15 mouse cellular contexts compared by ENCODE assay signal in genomic region chr16:18236676-18237501, GRCm38 (mm10). TPM values are rescaled to one million over a fixed set of nuclear protein-coding genes. Genes with fewer than 3 reads are reported as not detected.
DNase-seq lines count a peak whose midpoint lies in the region; ATAC-seq and TF ChIP-seq lines count a peak whose summit lies in the region.
"Had no signal": no experiment of that assay in that cellular context is flagged by ENCODE, and none has a peak within 500 bp of the region (broad histone marks: within the 10 kb centered on the region; RNA-seq: fewer than 3 reads in every experiment).

No protein-coding gene starts in this region.

- no peak for DNase-seq in kidney, adult 9 months
- no peak for DNase-seq in CH12.LX (ENCODE audit: extremely low read depth)
- DNase-seq in adrenal gland, adult 18-20 months (ENCODE audit: low spot score in 2 of 2): no peak
- DNase-seq in frontal cortex, postnatal 25 days (ENCODE audit: low spot score in 2 of 2): no peak
- DNase-seq: cerebellum, adult 18-20 months; kidney, postnatal 14 days had no signal

- H3K4me2 ChIP-seq in forebrain, embryonic 15.5 days (replicated peaks): no peak overlapping the region
- no peak overlapping the region for H3K4me2 ChIP-seq in forebrain, embryonic 16.5 days (ENCODE audit: low read length)
- no peak overlapping the region for H3K4me2 ChIP-seq in kidney, embryonic 16.5 days (replicated peaks; ENCODE audit: low read depth, low read length)
- no peak overlapping the region for H3K4me2 ChIP-seq in CH12.LX (ENCODE audit: insufficient read depth, low read depth, poor library complexity, severe bottlenecking)
- H3K4me2 ChIP-seq in limb, embryonic 15.5 days: no peak overlapping the region

- in situ Hi-C loops in CH12.LX (cut with MboI; ENCODE audit: low pct_ligation_motif_present, low pct_unique_long_range_greater_than_20kb, low sequenced_read_pairs): no loop called here

- peaks cover 27% of the 10 kb centered on the region for H3K4me1 ChIP-seq in forebrain, embryonic 15.5 days
- H3K4me1 ChIP-seq in forebrain, embryonic 16.5 days (replicated peaks; ENCODE audit: control insufficient read depth, insufficient read depth, low read length): peaks cover 20% of the 10 kb centered on the region
- H3K4me1 ChIP-seq in kidney, embryonic 16.5 days (ENCODE audit: insufficient read depth, low read length): peaks cover 24% of the 10 kb centered on the region
- peaks cover 6 to 39% of the 10 kb centered on the region in 2 experiments; a peak in 3 of 4 replicates for H3K4me1 ChIP-seq in CH12.LX (ENCODE audit: control insufficient read depth in 1 of 2, insufficient read depth in 2 of 2)
- peaks cover 29% of the 10 kb centered on the region for H3K4me1 ChIP-seq in limb, embryonic 15.5 days

- no peak overlapping the region for H3K4me3 ChIP-seq in forebrain, embryonic 15.5 days
- H3K4me3 ChIP-seq in forebrain, embryonic 16.5 days (replicated peaks; ENCODE audit: low read length): no peak overlapping the region
- no peak overlapping the region for H3K4me3 ChIP-seq in kidney, embryonic 16.5 days (ENCODE audit: low read length)
- H3K4me3 ChIP-seq in CH12.LX (replicated peaks in 1 of 3; ENCODE audit: low read depth in 2 of 3, low read length in 2 of 3, poor library complexity in 1 of 3): no peak overlapping the region
- no peak overlapping the region for H3K4me3 ChIP-seq in limb, embryonic 15.5 days

- no peak; the same call in 1 of the 2 replicates for TF ChIP-seq POLR2A in CH12.LX (IDR thresholded peaks at IDR 0.05; ENCODE audit: low read depth, low read length)

- no peak for ATAC-seq in forebrain, embryonic 15.5 days (replicated peaks)
- no peak for ATAC-seq in forebrain, embryonic 16.5 days
- ATAC-seq in kidney, embryonic 16.5 days (ENCODE audit: low FRiP score, low TSS enrichment): no peak
- ATAC-seq in limb, embryonic 15.5 days (ENCODE audit: insufficient number of reproducible peaks, low FRiP score, low TSS enrichment, low read depth): no peak
- ATAC-seq: activated CD4-positive, CD25-positive, alpha-beta regulatory T cell, adult 4 months; CD4-positive, CD25-positive, alpha-beta regulatory T cell, adult 4 months had no signal

- no peak overlapping the region for H3K9ac ChIP-seq in forebrain, embryonic 15.5 days (replicated peaks)
- H3K9ac ChIP-seq in forebrain, embryonic 16.5 days (replicated peaks; ENCODE audit: low read depth, low read length): no peak overlapping the region
- H3K9ac ChIP-seq in kidney, embryonic 16.5 days (replicated peaks; ENCODE audit: low read length): peak overlapping the region; percentile 91
- H3K9ac ChIP-seq in CH12.LX (ENCODE audit: insufficient read depth, low read depth): no peak overlapping the region
- H3K9ac ChIP-seq in limb, embryonic 15.5 days: no peak overlapping the region

- dilution Hi-C loops in CH12.LX (cut with MboI; ENCODE audit: extremely low pct_ligation_motif_present, extremely low pct_unique_long_range_greater_than_20kb, low sequenced_read_pairs): no loop called here

- no peaks in the 10 kb centered on the region for H3K9me3 ChIP-seq in forebrain, embryonic 15.5 days
- H3K9me3 ChIP-seq in forebrain, embryonic 16.5 days (ENCODE audit: control insufficient read depth, low read length): no peaks in the 10 kb centered on the region
- no peaks in the 10 kb centered on the region for H3K9me3 ChIP-seq in kidney, embryonic 16.5 days (ENCODE audit: low read length)
- H3K9me3 ChIP-seq in CH12.LX (replicated peaks; ENCODE audit: low read length): no peaks in the 10 kb centered on the region
- H3K9me3 ChIP-seq in limb, embryonic 15.5 days: no peaks in the 10 kb centered on the region

- no peaks in the 10 kb centered on the region; the same call in 1 of the 2 replicates for H3K79me2 ChIP-seq in CH12.LX (replicated peaks; ENCODE audit: control insufficient read depth, extremely low read depth, insufficient read depth, poor library complexity, severe bottlenecking)

- H3K27me3 ChIP-seq in forebrain, embryonic 15.5 days: no peaks in the 10 kb centered on the region
- no peaks in the 10 kb centered on the region for H3K27me3 ChIP-seq in forebrain, embryonic 16.5 days (replicated peaks; ENCODE audit: control insufficient read depth, insufficient read depth, low read length)
- no peaks in the 10 kb centered on the region for H3K27me3 ChIP-seq in kidney, embryonic 16.5 days (ENCODE audit: insufficient read depth, low read length)
- H3K27me3 ChIP-seq in CH12.LX (replicated peaks): no peaks in the 10 kb centered on the region
- H3K27me3 ChIP-seq in limb, embryonic 15.5 days: no peaks in the 10 kb centered on the region

- 0 out of 2 replicates have a peak overlapping the region, but pooled peaks have one; percentile 88 for H3K27ac ChIP-seq in forebrain, embryonic 15.5 days (replicated peaks)
- H3K27ac ChIP-seq in forebrain, embryonic 16.5 days (ENCODE audit: low read length): no peak overlapping the region
- H3K27ac ChIP-seq in kidney, embryonic 16.5 days (ENCODE audit: low read length): peak overlapping the region; percentile 90; the same call in 1 of the 2 replicates
- H3K27ac ChIP-seq in CH12.LX (ENCODE audit: insufficient read depth, low read depth): no peak overlapping the region
- H3K27ac ChIP-seq in limb, embryonic 15.5 days: 0 out of 2 replicates have a peak overlapping the region, but pooled peaks have one; percentile 90

- peaks cover 41% of the 10 kb centered on the region for H3K36me3 ChIP-seq in forebrain, embryonic 15.5 days
- H3K36me3 ChIP-seq in forebrain, embryonic 16.5 days (ENCODE audit: control insufficient read depth, insufficient read depth): peaks cover 9% of the 10 kb centered on the region; the same call in 1 of the 2 replicates
- H3K36me3 ChIP-seq in kidney, embryonic 16.5 days (ENCODE audit: insufficient read depth, low read length): peaks cover 36% of the 10 kb centered on the region
- peaks cover 36 to 54% of the 10 kb centered on the region in 2 experiments for H3K36me3 ChIP-seq in CH12.LX (replicated peaks in 1 of 2; ENCODE audit: control insufficient read depth in 1 of 2, insufficient read depth in 1 of 2, low read length in 1 of 2)
- H3K36me3 ChIP-seq in limb, embryonic 15.5 days: peaks cover 39% of the 10 kb centered on the region

- TF ChIP-seq RAD21 in CH12.LX (IDR thresholded peaks at IDR 0.05; ENCODE audit: low read depth, low read length): no peak

- no peak for TF ChIP-seq CTCF in CH12.LX (conservative IDR thresholded peaks at IDR 0.05 in 1 of 2, IDR thresholded peaks at IDR 0.05 in 1 of 2; ENCODE audit: low read depth in 2 of 2, low read length in 2 of 2)

- TF ChIP-seq EP300 in CH12.LX (IDR thresholded peaks at IDR 0.05; ENCODE audit: low read length): no peak

- 79% methylated on average over 7 of the region's 7 CpGs for WGBS in forebrain, embryonic 15.5 days
- 76% methylated on average over 7 of the region's 7 CpGs for WGBS in forebrain, embryonic 16.5 days
- 72% methylated on average over 7 of the region's 7 CpGs for whole genome bisulfite sequencing in kidney, embryonic 16.5 days
- 66% methylated on average over 7 of the region's 7 CpGs for WGBS in limb, embryonic 15.5 days

RNA-seq across cellular contexts. Expression of gene Zdhhc8, which starts 2.0 kb away (rescaled TPM):
- polyA plus RNA-seq in forebrain, embryonic 15.5 days (2015; fragmentation: Nextera tagmentation; extraction: Ambion mirVana): 17.9 and 18.9 TPM in 2 replicates
- polyA plus RNA-seq in forebrain, embryonic 16.5 days (2015; fragmentation: Nextera tagmentation; extraction: Ambion mirVana): 15.1 and 17.4 TPM in 2 replicates
- 8.9 and 11.6 TPM in 2 replicates for polyA plus RNA-seq in kidney, embryonic 16.5 days (2015; fragmentation: Nextera tagmentation; extraction: Ambion mirVana)
- total RNA-seq in CH12.LX (2012; rRNA removed) (10.3 and 12.1 TPM in 2 replicates), CH12.LX (2014; rRNA removed) (3.2 and 3.6 TPM in 2 replicates)
- polyA plus RNA-seq in CH12.LX (2012; ENCODE audit: insufficient read length, low read depth): 9.5 and 15.2 TPM in 2 replicates
- polyA plus RNA-seq in limb, embryonic 15.5 days (2015; fragmentation: Nextera tagmentation; extraction: Ambion mirVana): 20.0 and 23.8 TPM in 2 replicates
- total RNA-seq in adrenal gland, adult 18-20 months (2021): 10 to 100 TPM; 20.6 to 21.2 TPM

RNA-seq across cellular contexts. Expression of gene Trmt2a, which starts 11.6 kb away (rescaled TPM):
- polyA plus RNA-seq in forebrain, embryonic 15.5 days (2015; fragmentation: Nextera tagmentation; extraction: Ambion mirVana): 114 and 119 TPM in 2 replicates
- polyA plus RNA-seq in forebrain, embryonic 16.5 days (2015; fragmentation: Nextera tagmentation; extraction: Ambion mirVana): 118 and 139 TPM in 2 replicates
- polyA plus RNA-seq in kidney, embryonic 16.5 days (2015; fragmentation: Nextera tagmentation; extraction: Ambion mirVana): 117 and 119 TPM in 2 replicates
- total RNA-seq in CH12.LX (2012; rRNA removed) (155 and 208 TPM in 2 replicates), CH12.LX (2014; rRNA removed) (196 and 199 TPM in 2 replicates)
- 216 and 252 TPM in 2 replicates for polyA plus RNA-seq in CH12.LX (2012; ENCODE audit: insufficient read length, low read depth)
- polyA plus RNA-seq in limb, embryonic 15.5 days (2015; fragmentation: Nextera tagmentation; extraction: Ambion mirVana): 103 and 110 TPM in 2 replicates
- total RNA-seq in adrenal gland, adult 18-20 months (2021): 10 to 100 TPM; 41.8 to 44.1 TPM

RNA-seq across cellular contexts. Expression of gene Ranbp1, which starts 11.6 kb away (rescaled TPM):
- polyA plus RNA-seq in forebrain, embryonic 15.5 days (2015; fragmentation: Nextera tagmentation; extraction: Ambion mirVana): 441 and 464 TPM in 2 replicates
- polyA plus RNA-seq in forebrain, embryonic 16.5 days (2015; fragmentation: Nextera tagmentation; extraction: Ambion mirVana): 370 and 388 TPM in 2 replicates
- polyA plus RNA-seq in kidney, embryonic 16.5 days (2015; fragmentation: Nextera tagmentation; extraction: Ambion mirVana): 508 and 585 TPM in 2 replicates
- total RNA-seq in CH12.LX (2012; rRNA removed) (605 and 763 TPM in 2 replicates), CH12.LX (2014; rRNA removed) (1,124 and 1,127 TPM in 2 replicates)
- polyA plus RNA-seq in CH12.LX (2012; ENCODE audit: insufficient read length, low read depth): 1,263 and 1,327 TPM in 2 replicates
- polyA plus RNA-seq in limb, embryonic 15.5 days (2015; fragmentation: Nextera tagmentation; extraction: Ambion mirVana): 431 and 446 TPM in 2 replicates
- total RNA-seq in adrenal gland, adult 18-20 months (2021): 100 to 1,000 TPM; 114 to 143 TPM

RNA-seq across cellular contexts. Expression of gene Ccdc188, which starts 19.2 kb away (rescaled TPM):
- 0.27 TPM in 1 of 2 replicates, not detected in the other for polyA plus RNA-seq in forebrain, embryonic 15.5 days (2015; fragmentation: Nextera tagmentation; extraction: Ambion mirVana)
- polyA plus RNA-seq in forebrain, embryonic 16.5 days (2015; fragmentation: Nextera tagmentation; extraction: Ambion mirVana): 0.19 TPM in 1 of 2 replicates, not detected in the other
- not detected in 2 replicates for polyA plus RNA-seq in kidney, embryonic 16.5 days (2015; fragmentation: Nextera tagmentation; extraction: Ambion mirVana)
- total RNA-seq in CH12.LX (2012; rRNA removed): 0.30 and 0.50 TPM in 2 replicates
- not detected in 2 replicates for total RNA-seq in CH12.LX (2014; rRNA removed)
- polyA plus RNA-seq in CH12.LX (2012; ENCODE audit: insufficient read length, low read depth): 0.30 TPM in 1 of 2 replicates, not detected in the other
- not detected in 2 replicates for polyA plus RNA-seq in limb, embryonic 15.5 days (2015; fragmentation: Nextera tagmentation; extraction: Ambion mirVana)
- total RNA-seq in adrenal gland, adult 18-20 months (2021): not detected
- total RNA-seq: heart, adult 8-10 months had no signal
- polyA plus RNA-seq: activated CD4-positive, CD25-positive, alpha-beta regulatory T cell, adult 4 months; CD4-positive, CD25-positive, alpha-beta regulatory T cell, adult 4 months; liver, embryonic 16.5 days; stomach, embryonic 14.5 days had no signal

RNA-seq across cellular contexts. Expression of gene Gm49776, which starts 21.2 kb away (rescaled TPM):
- polyA plus RNA-seq in forebrain, embryonic 15.5 days (2015; fragmentation: Nextera tagmentation; extraction: Ambion mirVana): 3.1 and 6.6 TPM in 2 replicates
- 2.0 TPM in 1 of 2 replicates, not detected in the other for polyA plus RNA-seq in forebrain, embryonic 16.5 days (2015; fragmentation: Nextera tagmentation; extraction: Ambion mirVana)
- polyA plus RNA-seq in kidney, embryonic 16.5 days (2015; fragmentation: Nextera tagmentation; extraction: Ambion mirVana): 2.1 TPM in 1 of 2 replicates, not detected in the other
- total RNA-seq in CH12.LX (2012; rRNA removed) (0.25 TPM in 1 of 2 replicates, not detected in the other), CH12.LX (2014; rRNA removed) (not detected in 2 replicates)
- 25.0 TPM in 2 replicates for polyA plus RNA-seq in CH12.LX (2012; ENCODE audit: insufficient read length, low read depth)
- 0.87 TPM in 1 of 2 replicates, not detected in the other for polyA plus RNA-seq in limb, embryonic 15.5 days (2015; fragmentation: Nextera tagmentation; extraction: Ambion mirVana)
- total RNA-seq in adrenal gland, adult 18-20 months (2021): not detected
- total RNA-seq: heart, adult 8-10 months had no signal
- polyA plus RNA-seq: activated CD4-positive, CD25-positive, alpha-beta regulatory T cell, adult 4 months; CD4-positive, CD25-positive, alpha-beta regulatory T cell, adult 4 months; liver, embryonic 16.5 days; stomach, embryonic 14.5 days had no signal

Comparison
In these comparisons a context has a peak if more than half of its experiments do, and no peak if none do; other contexts are left out.
1. H3K27ac ChIP-seq: peak in forebrain, embryonic 15.5 days (single experiment), kidney, embryonic 16.5 days (single experiment) and limb, embryonic 15.5 days (single experiment); none in forebrain, embryonic 16.5 days (single experiment) and CH12.LX (single experiment).